Mouse (Mus musculus): ENCODE measurements around the gene Ptprd.

DNA sequence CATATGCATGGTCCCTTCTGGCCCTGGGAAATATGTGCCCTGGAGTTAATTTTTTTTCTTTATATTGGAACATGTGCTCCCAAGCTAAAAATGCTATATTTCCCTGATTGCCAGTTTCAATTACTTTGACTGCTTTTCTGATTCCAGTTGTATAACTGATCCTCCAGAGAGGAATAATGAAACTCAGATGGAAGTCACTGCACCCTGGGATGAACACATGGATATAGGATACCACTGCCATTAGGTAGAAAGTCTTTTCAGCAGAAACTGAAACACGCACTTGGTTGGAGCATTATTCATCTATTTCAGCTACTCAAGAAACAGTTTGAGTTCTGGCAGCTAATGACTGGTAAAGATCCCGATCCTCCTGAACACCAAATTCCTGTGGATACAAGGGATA lies 2211.5 kb downstream of the Ptprd start:
- TF ChIP-seq CTCF (IDR thresholded peaks at IDR 0.05; ENCODE audit: insufficient read depth, low read depth, low read length) = no peak
- TF ChIP-seq POLR2A (IDR thresholded peaks at IDR 0.05; ENCODE audit: insufficient read depth, low read depth, low read length) = no peak

Data from olfactory bulb, adult 2 months (tissue).